Mouse (Mus musculus) G1E (cell line): ENCODE measurements around the gene Igfbp4.

Source experiments
- CTCF ChIP-seq: IDR thresholded peaks from 2 replicates; pipeline ENCODE4 v1.5.1; 2012; ENCODE audit warnings: low read depth, low read length, inconsistent platforms, mixed read lengths
- GATA1 ChIP-seq: IDR thresholded peaks from 2 replicates; pipeline ENCODE4 v1.6.1; 2012; ENCODE audit warnings: borderline replicate concordance, low read length, inconsistent platforms, mixed read lengths
- POLR2AphosphoS5 ChIP-seq: IDR thresholded peaks from 2 replicates; pipeline ENCODE4 v1.6.1; 2012; ENCODE audit warnings: low read depth, low read length, inconsistent platforms; ENCODE audit not compliant: insufficient replicate concordance
- TAL1 ChIP-seq: conservative IDR thresholded peaks from 2 replicates; pipeline ENCODE4 v1.6.1; 2012; ENCODE audit warnings: low read depth, low read length, inconsistent platforms, mixed read lengths

DNA sequence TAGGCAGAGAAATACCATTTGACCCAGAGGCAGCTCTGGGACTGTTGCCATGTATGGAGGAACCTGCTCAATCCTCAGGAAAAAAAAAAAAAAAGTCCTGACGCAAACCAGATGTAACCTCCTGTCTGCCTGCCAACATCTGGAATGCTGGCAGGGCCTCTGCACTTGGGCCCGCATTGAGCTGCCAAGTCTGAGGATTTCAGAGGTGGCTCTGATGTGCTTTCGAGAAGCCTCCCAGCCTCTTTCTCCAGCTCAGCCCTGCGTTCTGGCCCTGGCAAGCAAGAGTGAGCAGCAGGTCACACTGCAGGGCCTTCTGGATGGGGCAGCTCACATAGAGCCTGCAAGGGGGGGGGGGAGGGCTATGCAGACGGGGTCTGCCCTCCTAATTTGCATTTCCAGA is 6.1 kb downstream of the Igfbp4 start:
- no peak for TF ChIP-seq TAL1
- TF ChIP-seq GATA1 = no peak
- TF ChIP-seq POLR2AphosphoS5 = no peak
- TF ChIP-seq CTCF = no peak
